Comparison of ENCODE assay signal across 9 mouse cellular contexts in genomic region chr17:83889691-83890372, GRCm38 (mm10). TPM values are rescaled to one million over a fixed set of nuclear protein-coding genes. Genes with fewer than 3 reads are reported as not detected.
DNase-seq lines count a peak whose midpoint lies in the region; ATAC-seq lines count a peak whose summit lies in the region.
"Had no signal": no experiment of that assay in that cellular context is flagged by ENCODE, and none has a peak within 500 bp of the region (broad histone marks: within the 10 kb centered on the region; RNA-seq: fewer than 3 reads in every experiment).

No protein-coding gene starts in this region.

- ATAC-seq in CD4-positive, CD25-positive, alpha-beta regulatory T cell, adult 4 months = no peak

- intact Hi-C loops in heart, postnatal 25 days (cut with DNase I) = loop anchor here (5.0 kb wide), 1 partner anchor 507 kb away; no protein-coding TSS in a partner anchor

- peak; percentile 43 for DNase-seq in kidney, adult 11 months
- DNase-seq in kidney, adult 9 months = no peak
- peak; percentile 55 for DNase-seq in embryo, embryonic 11 days
- peak; percentile 60 for DNase-seq in heart, postnatal 25 days (ENCODE audit: low spot score)
- DNase-seq in left cerebral cortex, adult 18-20 months (ENCODE audit: low spot score in 2 of 2) = peak; percentile 13 to 18
- DNase-seq in mesoderm, embryonic 11.5 days (ENCODE audit: low read depth, low spot score) = peak; percentile 53
- no peak for DNase-seq in spleen, postnatal 14 days (ENCODE audit: low spot score in 2 of 2)

RNA-seq across cellular contexts. Expression of gene Haao, which starts 42.1 kb away (rescaled TPM):
- total RNA-seq in heart, postnatal 25 days (2021) = under 1 TPM in 1 of 2 experiments, not detected in 1; 0.13 TPM
- under 1 TPM in 1 of 2 experiments, not detected in 1; 0.40 TPM for total RNA-seq in left cerebral cortex, adult 18-20 months (2021)
- 1 to 10 TPM; 1.1 to 5.0 TPM for polyA plus RNA-seq in CD4-positive, CD25-positive, alpha-beta regulatory T cell, adult 4 months (2017; shearing (Covaris generic))
- total RNA-seq: left cerebral cortex, postnatal 10 days had no signal

Comparison
In these comparisons a context has a peak if more than half of its experiments do, and no peak if none do; other contexts are left out.
1. DNase-seq: peak in kidney, adult 11 months (single experiment), embryo, embryonic 11 days (single experiment), heart, postnatal 25 days (single experiment), left cerebral cortex, adult 18-20 months (2 of 2) and mesoderm, embryonic 11.5 days (single experiment); none in kidney, adult 9 months (single experiment) and spleen, postnatal 14 days (0 of 2).